Mouse (Mus musculus) forebrain, embryonic 13.5 days (tissue): ENCODE measurements around the gene Anxa4. TPM values are rescaled to one million over a fixed set of nuclear protein-coding genes. Genes with fewer than 3 reads are reported as not detected.

Experiments used
- ATAC-seq: fragments of 200-750 bp; cut with Nextera tagmentation; 2 replicates; pipeline ENCODE4 v1.8.0; 2017
- H3K27ac ChIP-seq: fragments of 300-500 bp; sonication (generic); 2 replicates; pipeline ENCODE4 v1.5.1; 2015; ENCODE audit warnings: inconsistent platforms, mild to moderate bottlenecking, moderate library complexity
- H3K27me3 ChIP-seq: fragments of 300-500 bp; sonication (generic); 2 replicates; pipeline ENCODE4 v1.6.1; 2015; ENCODE audit warnings: mild to moderate bottlenecking, inconsistent platforms
- H3K36me3 ChIP-seq: fragments of 300-500 bp; sonication (generic); 2 replicates; pipeline ENCODE4 v1.6.1; 2015; ENCODE audit warnings: mild to moderate bottlenecking, inconsistent platforms; ENCODE audit not compliant: poor library complexity, severe bottlenecking
- H3K4me1 ChIP-seq: fragments of 300-500 bp; sonication (generic); 2 replicates; pipeline ENCODE4 v1.6.1; 2015; ENCODE audit warnings: inconsistent platforms
- H3K4me2 ChIP-seq: fragments of 300-500 bp; sonication (generic); 2 replicates; pipeline ENCODE4 v1.6.1; 2015; ENCODE audit warnings: inconsistent platforms, mild to moderate bottlenecking, moderate library complexity
- H3K4me3 ChIP-seq: fragments of 300-500 bp; sonication (generic); 2 replicates; pipeline ENCODE4 v1.5.1; 2015; ENCODE audit warnings: mild to moderate bottlenecking, inconsistent platforms
- H3K9ac ChIP-seq: fragments of 300-500 bp; sonication (generic); 2 replicates; pipeline ENCODE4 v1.6.1; 2015; ENCODE audit warnings: mild to moderate bottlenecking, inconsistent platforms
- H3K9me3 ChIP-seq: fragments of 300-500 bp; sonication (generic); replicated peaks from 2 replicates; pipeline ENCODE4 v1.6.1; 2016; ENCODE audit warnings: inconsistent platforms
- WGBS: fragments of 180-500 bp; shearing (Covaris S2); methylation state at CpG from one replicate; pipeline ENCODE4 v1.1.7; 2015; 5-methylcytosine and 5-hydroxymethylcytosine counted together
- polyA plus RNA-seq: library from polyadenylated mRNA; unstranded; fragments of >200 nt; fragmentation: Nextera tagmentation; extraction: Ambion mirVana; gene quantifications from 2 replicates; pipeline ENCODE4 v1.2.1, GENCODE M21; 2015

Gene Anxa4
- 2.9 and 3.2 TPM in 2 replicates for polyA plus RNA-seq

DNA sequence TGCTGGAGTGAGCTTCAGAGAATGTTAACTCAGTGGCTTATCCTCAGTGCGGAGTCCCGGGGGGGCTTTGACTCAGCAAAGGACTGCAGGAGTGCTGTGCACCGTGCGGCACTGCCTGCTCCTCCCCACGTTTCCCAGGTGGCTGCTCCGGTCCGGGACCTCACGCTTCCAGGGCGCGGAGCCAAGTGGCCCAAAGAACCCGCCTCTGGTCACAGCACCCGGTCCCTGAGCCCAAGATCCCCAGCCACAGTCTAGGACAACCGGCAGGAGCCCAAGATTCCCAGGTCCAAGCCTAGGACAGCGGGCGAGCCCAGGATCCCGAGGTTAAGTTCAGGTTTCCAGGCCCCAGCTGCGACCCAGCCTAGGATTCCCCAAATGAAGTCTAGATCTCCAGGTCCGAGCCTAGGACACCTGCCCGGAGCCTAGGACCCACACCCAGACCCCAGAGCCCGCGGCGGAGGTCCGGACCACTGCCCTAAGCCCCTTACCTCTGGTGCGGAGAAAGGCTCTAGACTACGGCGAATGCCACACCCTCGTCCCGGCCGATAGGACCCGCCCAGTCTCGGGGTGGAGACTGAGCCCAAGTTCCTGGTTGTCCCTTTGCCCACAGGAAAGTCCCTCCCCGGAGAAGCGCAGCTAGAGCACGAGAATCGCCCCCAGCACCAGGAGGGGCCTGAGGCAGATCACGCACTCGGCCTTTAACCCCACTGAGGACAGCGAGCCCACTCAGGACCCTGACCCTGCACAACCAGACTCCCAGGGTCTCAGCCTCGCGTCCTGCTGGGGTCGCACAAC lies at the start of gene Anxa4:
Anxa4 (minus strand) TSS at position 564 of the 795 bp plus-strand sequence.
- Histone ChIP-seq H3K27ac (no peak within 1 kb of the TSS), H3K27me3 (peaks cover 39% of the 10 kb centered on the region), H3K4me3 (peak within 1 kb of the TSS; percentile 47), H3K9ac (peak within 1 kb of the TSS; percentile 59), H3K9me3 (no peaks in the 10 kb centered on the region), H3K36me3 (no peaks in the 10 kb centered on the region), H3K4me1 (peaks cover 16% of the 10 kb centered on the region), H3K4me2 (peak within 1 kb of the TSS; percentile 80)
- WGBS, result under 1% methylated on average over 37 of the region's 41 CpGs
- peak; percentile 51; the same call in 1 of the 2 replicates for ATAC-seq

GRCm38 (mm10) chr6:86841949-86842348 lies 48.6 kb upstream of the Anxa4 start:
- 63% methylated on average over 3 of the region's 3 CpGs for WGBS
- H3K9me3 ChIP-seq, result no peaks in the 10 kb centered on the region
- no peaks in the 10 kb centered on the region for H3K36me3 ChIP-seq
- H3K27me3 ChIP-seq, result no peaks in the 10 kb centered on the region
- H3K27ac ChIP-seq, result no peak overlapping the region
- no peak overlapping the region for H3K4me2 ChIP-seq
- ATAC-seq, result no peak
- H3K4me1 ChIP-seq, result no peaks in the 10 kb centered on the region
- no peak overlapping the region for H3K9ac ChIP-seq
- no peak overlapping the region for H3K4me3 ChIP-seq

- no peak overlapping the region for H3K27ac ChIP-seq
- no peak for ATAC-seq
- no peaks in the 10 kb centered on the region for H3K9me3 ChIP-seq
- no peaks in the 10 kb centered on the region for H3K36me3 ChIP-seq
- H3K4me3 ChIP-seq, result no peak overlapping the region
- no peaks in the 10 kb centered on the region for H3K27me3 ChIP-seq
- H3K4me1 ChIP-seq, result no peaks in the 10 kb centered on the region
- no peak overlapping the region for H3K4me2 ChIP-seq
- H3K9ac ChIP-seq, result no peak overlapping the region
- WGBS, result 75% methylated on average over 2 of the region's 2 CpGs
Observed at GRCm38 (mm10) chr6:86839089-86839488, 45.7 kb upstream of the Anxa4 start.

DNA sequence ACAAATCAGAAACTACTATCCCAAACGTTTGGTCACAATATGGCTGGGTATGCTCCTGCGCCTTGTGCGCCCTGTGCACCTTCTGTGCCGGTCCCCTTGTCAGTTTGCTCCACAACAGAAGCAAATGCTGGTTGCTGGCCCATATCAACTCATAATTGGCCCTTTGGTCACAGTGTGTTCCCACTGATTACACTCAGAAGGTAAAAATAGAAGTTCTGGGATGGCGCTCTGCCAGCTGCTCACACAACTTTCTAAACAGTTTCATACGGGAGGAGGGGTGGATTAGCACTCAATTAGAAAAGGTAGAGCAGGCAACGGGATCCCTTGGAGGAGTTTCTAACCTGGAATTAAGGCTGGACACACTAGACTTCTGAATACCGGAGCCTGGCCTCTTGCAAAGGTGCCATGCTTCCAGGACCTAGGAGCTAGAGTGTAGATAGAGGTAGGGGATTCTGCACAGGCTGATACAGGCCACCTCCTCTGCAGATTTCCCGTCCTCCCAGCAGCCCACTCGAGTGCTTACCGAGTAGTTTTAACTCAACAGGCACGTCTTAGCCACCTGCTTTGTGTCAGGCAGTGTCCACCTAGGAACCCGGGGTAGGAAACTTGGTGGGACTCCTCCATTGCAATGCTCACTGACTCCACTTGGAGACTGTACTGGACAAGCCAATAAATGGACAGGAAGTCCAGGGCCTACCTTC lies 39.6 kb upstream of the Anxa4 start:
- ATAC-seq, result no peak
- WGBS, result 78% methylated on average over 13 of the region's 13 CpGs
- H3K9me3 ChIP-seq, result no peaks in the 10 kb centered on the region

GRCm38 (mm10) chr6:86830738-86831500 lies 37.5 kb upstream of the Anxa4 start:
- Histone ChIP-seq H3K9me3 (no peaks in the 10 kb centered on the region), H3K27ac (no peak overlapping the region), H3K9ac (no peak overlapping the region), H3K4me3 (no peak overlapping the region), H3K27me3 (no peaks in the 10 kb centered on the region), H3K4me1 (peaks cover 4% of the 10 kb centered on the region; the same call in 1 of the 2 replicates), H3K4me2 (no peak overlapping the region), H3K36me3 (no peaks in the 10 kb centered on the region)
- ATAC-seq, result no peak
- 82% methylated on average over 10 of the region's 10 CpGs for WGBS

More for the DNA sequence above, 39.6 kb upstream of the Anxa4 start:
- no peaks in the 10 kb centered on the region for H3K27me3 ChIP-seq
- no peaks in the 10 kb centered on the region for H3K36me3 ChIP-seq
- H3K4me1 ChIP-seq, result peaks cover 4% of the 10 kb centered on the region; the same call in 1 of the 2 replicates
- H3K9ac ChIP-seq, result no peak overlapping the region
- H3K4me2 ChIP-seq, result no peak overlapping the region
- no peak overlapping the region for H3K27ac ChIP-seq
- H3K4me3 ChIP-seq, result no peak overlapping the region

DNA sequence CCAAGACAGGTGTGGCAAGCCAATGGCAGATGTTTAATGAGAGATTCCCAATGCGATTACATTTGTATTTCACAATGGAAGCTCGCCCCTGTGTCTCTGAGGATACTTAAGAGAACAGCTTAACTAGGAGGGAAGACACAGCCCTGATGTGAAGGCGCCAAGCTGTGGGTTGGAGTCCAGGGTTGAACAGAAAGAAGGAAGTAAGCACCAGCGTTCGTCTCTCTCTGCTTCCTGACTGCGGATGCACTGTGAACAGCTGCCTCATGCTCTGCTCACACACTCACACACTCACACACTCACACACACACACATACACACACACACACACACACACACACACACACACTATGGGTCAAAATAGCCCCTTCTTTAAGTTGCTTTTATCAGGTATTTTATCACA lies 36.4 kb upstream of the Anxa4 start:
- H3K36me3 ChIP-seq, result no peaks in the 10 kb centered on the region
- no peaks in the 10 kb centered on the region for H3K27me3 ChIP-seq
- no peak overlapping the region for H3K4me2 ChIP-seq
- 90% methylated on average over 6 of the region's 6 CpGs for WGBS
- no peak for ATAC-seq
- H3K4me1 ChIP-seq, result peaks cover 4% of the 10 kb centered on the region; the same call in 1 of the 2 replicates
- H3K27ac ChIP-seq, result no peak overlapping the region
- no peaks in the 10 kb centered on the region for H3K9me3 ChIP-seq
- no peak overlapping the region for H3K4me3 ChIP-seq
- H3K9ac ChIP-seq, result no peak overlapping the region

- Histone ChIP-seq H3K4me2 (no peak overlapping the region), H3K36me3 (no peaks in the 10 kb centered on the region), H3K9me3 (no peaks in the 10 kb centered on the region), H3K9ac (no peak overlapping the region), H3K27me3 (peaks cover 7% of the 10 kb centered on the region; the same call in 1 of the 2 replicates), H3K27ac (no peak overlapping the region), H3K4me3 (no peak overlapping the region), H3K4me1 (peaks cover 3% of the 10 kb centered on the region)
- ATAC-seq, result no peak
- WGBS, result 88% methylated on average over 2 of the region's 2 CpGs
Observed at GRCm38 (mm10) chr6:86827432-86827831, 34.0 kb upstream of the Anxa4 start.

DNA sequence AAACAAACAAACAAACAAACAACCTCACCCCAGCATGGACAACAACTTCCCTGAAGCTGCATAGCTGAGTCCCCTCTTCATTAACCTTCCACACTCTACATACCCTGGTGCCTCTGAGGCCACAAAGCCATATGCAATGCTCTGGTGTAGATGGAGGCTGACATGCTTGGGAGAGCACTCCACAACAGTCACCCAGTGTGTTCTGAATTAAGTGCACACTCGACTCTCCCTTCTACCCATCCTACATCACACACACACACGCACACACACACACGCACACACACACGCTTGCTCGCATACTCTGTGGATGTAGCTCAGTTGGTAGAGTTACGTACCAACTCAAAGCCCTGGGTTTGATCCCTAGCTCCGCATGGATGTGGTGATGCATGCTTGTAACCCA lies 31.0 kb upstream of the Anxa4 start:
- Histone ChIP-seq H3K4me1 (peaks cover 6% of the 10 kb centered on the region), H3K27me3 (peaks cover 11% of the 10 kb centered on the region; the same call in 1 of the 2 replicates), H3K9me3 (no peaks in the 10 kb centered on the region), H3K36me3 (no peaks in the 10 kb centered on the region), H3K27ac (no peak overlapping the region), H3K4me2 (no peak overlapping the region), H3K9ac (no peak overlapping the region), H3K4me3 (no peak overlapping the region)
- 92% methylated on average over 7 of the region's 7 CpGs for WGBS
- no peak for ATAC-seq

GRCm38 (mm10) chr6:86823824-86824223 lies 30.4 kb upstream of the Anxa4 start:
- Histone ChIP-seq H3K27ac (no peak overlapping the region), H3K27me3 (peaks cover 11% of the 10 kb centered on the region; the same call in 1 of the 2 replicates), H3K9me3 (no peaks in the 10 kb centered on the region), H3K4me3 (no peak overlapping the region), H3K9ac (no peak overlapping the region), H3K4me1 (peaks cover 6% of the 10 kb centered on the region), H3K4me2 (no peak overlapping the region), H3K36me3 (no peaks in the 10 kb centered on the region)
- WGBS, result 44% methylated on average over 10 of the region's 10 CpGs
- ATAC-seq, result no peak

- WGBS, result 32% methylated on average over 9 of the region's 9 CpGs
- Histone ChIP-seq H3K9me3 (no peaks in the 10 kb centered on the region), H3K4me3 (no peak overlapping the region), H3K4me1 (peaks cover 6% of the 10 kb centered on the region), H3K36me3 (no peaks in the 10 kb centered on the region), H3K9ac (no peak overlapping the region), H3K4me2 (no peak overlapping the region; the same call in 1 of the 2 replicates), H3K27ac (no peak overlapping the region), H3K27me3 (peaks cover 11% of the 10 kb centered on the region; the same call in 1 of the 2 replicates)
- no peak for ATAC-seq
Observed at GRCm38 (mm10) chr6:86823051-86823431, 29.7 kb upstream of the Anxa4 start.

DNA sequence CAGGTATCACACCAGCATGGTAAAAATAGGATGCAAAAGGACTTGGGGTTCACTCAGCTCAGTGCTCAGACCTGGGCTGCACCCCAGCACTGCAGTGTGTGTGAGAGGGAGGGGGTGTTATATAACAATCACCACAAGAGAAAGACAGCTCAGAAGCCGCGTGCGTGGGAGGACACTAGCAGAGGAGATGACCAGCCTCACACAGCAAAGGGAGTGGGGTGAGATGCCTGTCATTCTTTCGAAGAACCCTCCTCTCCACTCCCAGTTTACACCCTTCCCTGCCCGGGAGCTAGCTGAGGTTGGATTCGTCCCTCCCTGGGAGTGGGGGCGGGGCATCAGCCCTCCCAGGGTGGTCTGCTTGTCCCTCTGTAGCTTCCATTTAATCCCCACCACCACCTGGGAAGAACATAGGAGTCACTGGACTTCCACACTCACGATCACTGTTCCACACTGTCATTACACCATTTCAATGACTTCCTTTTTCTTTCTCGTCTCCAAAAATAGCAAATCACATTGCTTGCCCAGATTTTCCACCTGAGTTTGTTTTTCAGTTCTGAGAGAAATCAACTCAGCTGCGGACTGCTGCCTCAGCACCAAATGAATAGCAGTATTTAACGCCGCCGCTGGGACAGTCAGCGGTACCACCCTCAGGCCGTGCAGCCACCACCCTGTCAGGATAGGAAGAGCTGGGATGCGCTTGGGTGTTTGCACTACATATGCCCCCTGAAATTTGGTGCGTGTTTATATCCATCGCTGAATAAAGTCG lies 29.1 kb upstream of the Anxa4 start:
- WGBS, result 3% methylated on average over 19 of the region's 19 CpGs
- 0 out of 2 replicates have a peak, but pooled peaks have one; percentile 13 for ATAC-seq
- H3K27ac ChIP-seq, result no peak overlapping the region
- H3K9me3 ChIP-seq, result no peaks in the 10 kb centered on the region
- peak overlapping the region; percentile 3; the same call in 1 of the 2 replicates for H3K4me3 ChIP-seq
- peak overlapping the region; percentile 27; the same call in 1 of the 2 replicates for H3K9ac ChIP-seq
- H3K36me3 ChIP-seq, result no peaks in the 10 kb centered on the region
- H3K27me3 ChIP-seq, result peaks cover 11% of the 10 kb centered on the region; the same call in 1 of the 2 replicates
- peaks cover 6% of the 10 kb centered on the region for H3K4me1 ChIP-seq
- H3K4me2 ChIP-seq, result peak overlapping the region; percentile 47
